Mouse (Mus musculus) spleen, postnatal 0 days (tissue): Measurements from ENCODE around the gene Tktl1. TPM values are rescaled to one million over a fixed set of nuclear protein-coding genes. Genes with fewer than 3 reads are reported as not detected.

ENCODE experiments used
- polyA plus RNA-seq: library from polyadenylated mRNA; unstranded; fragments of >200 nt; fragmentation: Nextera tagmentation; extraction: Ambion mirVana; gene quantifications from 2 replicates; pipeline ENCODE4 v1.2.1, GENCODE M21; 2015

Tktl1 gene
- polyA plus RNA-seq = 0.05 TPM in 1 of 2 replicates, not detected in the other

GRCm38 (mm10) chrX:74176959-74177358 is at the start of gene Tktl1:
Gene Tktl1 (plus strand): TSS chrX:74177259.

DNA sequence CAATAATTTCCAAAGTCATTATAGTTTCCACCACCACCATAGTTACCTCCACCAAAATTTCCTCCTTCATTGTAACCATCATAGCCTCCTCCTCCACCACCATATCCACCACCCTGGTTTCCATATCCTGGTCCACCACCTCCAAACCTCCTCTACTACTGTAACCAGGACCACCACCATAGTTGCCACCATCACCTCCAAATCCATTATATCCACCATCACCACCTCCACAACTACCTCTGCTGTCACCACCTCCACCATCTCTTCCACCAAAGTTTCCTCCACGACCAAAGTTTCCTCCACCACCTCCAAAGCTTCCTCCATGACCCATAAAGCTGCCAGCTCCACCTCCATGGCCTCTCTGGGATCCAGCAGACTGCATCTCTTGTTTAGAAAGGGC is 41.8 kb upstream of the Tktl1 start, which contains the start of gene Mecp2:
TSS of gene Mecp2 (minus strand) at position 101 of the 400 bp plus-strand sequence.

DNA sequence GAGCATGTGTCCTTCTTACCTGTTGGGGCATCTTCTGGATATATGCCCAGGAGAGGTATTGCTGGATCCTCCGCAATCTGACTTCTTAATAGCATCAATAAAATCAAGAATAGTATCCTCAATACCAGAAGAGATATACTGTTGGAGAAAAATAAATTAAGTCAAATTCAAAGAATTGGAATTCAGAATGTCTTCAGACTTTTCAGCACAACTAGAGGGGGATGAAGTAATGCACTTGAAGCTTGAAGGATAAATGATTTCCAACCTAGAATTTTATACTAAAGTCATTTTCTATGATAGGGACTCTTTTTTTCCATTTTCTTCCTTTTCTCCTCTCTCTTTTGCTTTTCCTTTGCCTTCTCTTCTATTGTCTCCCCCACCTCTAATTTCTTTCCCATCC is 9.3 kb upstream of the Tktl1 start, which contains the start of gene Tex28:
TSS of gene Tex28 (minus strand) at position 101 of the 400 bp plus-strand sequence.

DNA sequence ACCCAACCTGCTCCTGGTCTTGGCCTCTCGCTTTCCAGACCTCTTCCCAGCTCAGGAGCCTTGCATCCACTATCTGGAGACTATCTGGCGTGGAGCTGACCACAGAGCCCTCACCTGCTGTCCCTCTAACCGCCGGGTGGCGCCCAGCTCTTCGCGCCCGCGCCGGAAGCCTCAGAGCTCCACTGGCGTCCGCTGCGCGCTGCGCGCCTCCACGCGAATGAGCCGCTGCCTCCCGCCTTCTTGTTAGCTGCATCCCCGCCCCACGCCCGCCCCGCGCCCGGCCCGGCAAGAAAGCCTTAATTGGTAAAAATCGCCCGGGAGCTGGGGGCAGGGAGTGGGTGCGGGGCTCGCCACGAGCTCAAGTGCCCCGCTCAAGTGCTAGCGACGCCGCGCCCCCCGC is 72.6 kb downstream of the Tktl1 start, which contains the start of gene Flna:
TSS of gene Flna (minus strand) at position 206 of the 400 bp plus-strand sequence.

GRCm38 (mm10) chrX:74254153-74254887 is 77.3 kb downstream of the Tktl1 start, which contains the start of gene Emd:
Gene Emd (plus strand): TSS chrX:74254687.

Other genes starting within 250 kb of the Tktl1 start
- gene Renbp, start 246.4 kb upstream of the Tktl1 start, polyA plus RNA-seq = 24.2 and 31.6 TPM in 2 replicates
- gene Hcfc1, start 210.9 kb upstream of the Tktl1 start, polyA plus RNA-seq = 38.3 and 38.7 TPM in 2 replicates
- gene Irak1, start 153.3 kb upstream of the Tktl1 start, polyA plus RNA-seq = 36.2 and 38.0 TPM in 2 replicates
- gene Opn1mw, start 49.8 kb upstream of the Tktl1 start, polyA plus RNA-seq = not detected in 2 replicates
- gene Mecp2, start 41.9 kb upstream of the Tktl1 start, polyA plus RNA-seq = 8.1 and 9.0 TPM in 2 replicates
- gene Tex28, start 9.4 kb upstream of the Tktl1 start, polyA plus RNA-seq = not detected in 2 replicates
- gene Flna, start 72.6 kb downstream of the Tktl1 start, polyA plus RNA-seq = 107 and 134 TPM in 2 replicates
- gene Emd, start 77.4 kb downstream of the Tktl1 start, polyA plus RNA-seq = 14.7 and 15.4 TPM in 2 replicates
- 740 and 747 TPM in 2 replicates for gene Rpl10, start 93.6 kb downstream of the Tktl1 start, polyA plus RNA-seq
- gene Taz, start 104.7 kb downstream of the Tktl1 start, polyA plus RNA-seq = 42.8 and 48.5 TPM in 2 replicates
- 27.8 and 31.3 TPM in 2 replicates for gene Dnase1l1, start 105.1 kb downstream of the Tktl1 start, polyA plus RNA-seq
- 71.8 and 82.1 TPM in 2 replicates for gene Atp6ap1, start 119.8 kb downstream of the Tktl1 start, polyA plus RNA-seq
- gene Gdi1, start 127.7 kb downstream of the Tktl1 start, polyA plus RNA-seq = 59.5 and 73.3 TPM in 2 replicates
- 35.4 and 36.9 TPM in 2 replicates for gene Fam50a, start 135.8 kb downstream of the Tktl1 start, polyA plus RNA-seq
- 1.1 and 1.8 TPM in 2 replicates for gene Plxna3, start 151.8 kb downstream of the Tktl1 start, polyA plus RNA-seq
- 74.6 and 77.4 TPM in 2 replicates for gene Lage3, start 176.4 kb downstream of the Tktl1 start, polyA plus RNA-seq
- gene Ubl4a, start 196.0 kb downstream of the Tktl1 start, polyA plus RNA-seq = 46.3 and 50.9 TPM in 2 replicates
- 9.6 and 11.5 TPM in 2 replicates for gene Slc10a3, start 196.1 kb downstream of the Tktl1 start, polyA plus RNA-seq
- 10.6 and 14.6 TPM in 2 replicates for gene Fam3a, start 216.0 kb downstream of the Tktl1 start, polyA plus RNA-seq
- gene Ikbkg, start 216.0 kb downstream of the Tktl1 start, polyA plus RNA-seq = 11.6 and 14.1 TPM in 2 replicates